In the genomic region with DNA sequence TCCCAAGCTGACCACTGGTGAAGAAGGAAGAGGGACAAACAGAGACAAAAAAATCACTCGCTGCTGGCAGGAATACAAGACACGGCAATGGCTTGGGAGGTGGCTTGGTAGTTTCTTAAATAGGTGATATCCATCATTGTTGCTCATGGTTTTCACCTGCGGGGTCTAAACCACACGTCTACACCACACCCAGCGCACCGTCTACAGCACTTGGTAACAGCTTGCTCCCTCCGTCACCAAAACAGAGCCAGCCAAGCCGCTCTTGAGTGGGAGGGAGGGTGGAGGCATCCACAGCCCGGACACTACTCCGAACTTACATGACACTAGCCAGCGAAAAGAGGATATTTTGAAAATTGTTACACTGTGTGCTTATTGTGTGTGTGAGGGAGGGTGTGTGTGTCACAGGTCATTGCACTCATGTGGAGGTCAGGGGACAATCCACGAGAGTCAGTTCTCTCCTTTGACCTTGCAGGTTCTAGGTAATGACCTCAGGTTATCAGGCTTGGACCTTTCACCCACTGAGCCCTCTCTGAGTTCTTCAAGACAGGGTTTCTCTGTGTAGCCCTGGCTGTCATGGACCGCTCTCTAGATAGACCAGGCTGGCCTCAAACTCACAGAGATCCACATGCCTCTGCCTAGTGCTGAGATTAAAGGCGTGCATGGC, we compare ENCODE assay signal across 15 mouse cellular contexts.
"Had no signal": no experiment of that assay in that cellular context is flagged by ENCODE, and none has a peak within 500 bp of the region (broad histone marks: within the 10 kb centered on the region; RNA-seq: fewer than 3 reads in every experiment).

No protein-coding gene starts in this region.

- DNase-seq: kidney, adult 8-10 months; kidney, postnatal 36 days; layer of hippocampus, adult 9-11 months; layer of hippocampus, postnatal 36 days; liver, embryonic 13.5 days; lung, embryonic 14.5 days; lung, postnatal 10 days; lung, postnatal 4 days; right cerebral cortex, postnatal 14 days; thymus, postnatal 36 days had no signal

- ATAC-seq: intestine, postnatal 0 days; midbrain, embryonic 15.5 days had no signal

- H3K9ac ChIP-seq: limb, embryonic 12.5 days; liver, embryonic 13.5 days; lung, embryonic 14.5 days; midbrain, embryonic 15.5 days had no signal

- H3K27ac ChIP-seq: kidney, postnatal 0 days; limb, embryonic 12.5 days; liver, embryonic 13.5 days; midbrain, embryonic 10.5 days; midbrain, embryonic 15.5 days had no signal

- H3K27me3 ChIP-seq: limb, embryonic 12.5 days; liver, embryonic 13.5 days; midbrain, embryonic 15.5 days had no signal

- H3K36me3 ChIP-seq: limb, embryonic 12.5 days; liver, embryonic 13.5 days; midbrain, embryonic 10.5 days; midbrain, embryonic 15.5 days had no signal

- H3K9me3 ChIP-seq: limb, embryonic 12.5 days; liver, embryonic 13.5 days; midbrain, embryonic 10.5 days; midbrain, embryonic 15.5 days had no signal

- H3K4me1 ChIP-seq: midbrain, embryonic 15.5 days had no signal

- H3K4me3 ChIP-seq: limb, embryonic 12.5 days; liver, embryonic 13.5 days; midbrain, embryonic 10.5 days; midbrain, embryonic 15.5 days had no signal

- H3K4me2 ChIP-seq: limb, embryonic 12.5 days; liver, embryonic 13.5 days; lung, embryonic 14.5 days; midbrain, embryonic 15.5 days had no signal
